In genomic region chr11:86807505-86807989, GRCm38 (mm10) we compare ENCODE assay signal across 8 mouse cellular contexts. TPM values are rescaled to one million over a fixed set of nuclear protein-coding genes. Genes with fewer than 3 reads are reported as not detected.
DNase-seq lines count a peak whose midpoint lies in the region; ATAC-seq and TF ChIP-seq lines count a peak whose summit lies in the region.

TSS of gene Dhx40 (minus strand) at chr11:86807746.

- peak within 1 kb of the TSS; percentile 82 for H3K27ac ChIP-seq in forebrain, embryonic 15.5 days (replicated peaks)

- peak; percentile 90; the same call in 1 of the 2 replicates for TF ChIP-seq POLR2A in lung, adult 2 months (IDR thresholded peaks at IDR 0.05; ENCODE audit: borderline replicate concordance, extremely low read depth, low read depth, low read length)

- no peaks in the 10 kb centered on the region for H3K9me3 ChIP-seq in forebrain, embryonic 15.5 days

- peak within 1 kb of the TSS; percentile 59 for H3K4me2 ChIP-seq in forebrain, embryonic 15.5 days (replicated peaks)

- 5% methylated on average over 40 of the region's 40 CpGs for WGBS in forebrain, embryonic 15.5 days
- WGBS in lung, adult 2 months: 5% methylated on average over 40 of the region's 40 CpGs

- H3K27me3 ChIP-seq in forebrain, embryonic 15.5 days: peaks cover 2% of the 10 kb centered on the region; the same call in 1 of the 2 replicates

- peak within 1 kb of the TSS; percentile 80 for H3K4me3 ChIP-seq in forebrain, embryonic 15.5 days
- peak within 1 kb of the TSS; percentile 89 for H3K4me3 ChIP-seq in lung, adult 2 months (replicated peaks; ENCODE audit: extremely low read depth, low read depth, low read length)

- no peak for TF ChIP-seq CTCF in lung, adult 2 months (IDR thresholded peaks at IDR 0.05; ENCODE audit: insufficient read depth, low read length)

- H3K4me1 ChIP-seq in forebrain, embryonic 15.5 days: peaks cover 13% of the 10 kb centered on the region
- H3K4me1 ChIP-seq in lung, adult 2 months (ENCODE audit: control insufficient read depth, insufficient read depth, low read length): peaks cover 2% of the 10 kb centered on the region; the same call in 1 of the 2 replicates

- peak; percentile 94 for DNase-seq in ES-CJ7 (ENCODE audit: low read depth, low spot score)
- peak; percentile 85 for DNase-seq in cerebellum, adult 11 months
- DNase-seq in heart, postnatal 25 days (ENCODE audit: low spot score): peak; percentile 85
- peak; percentile 90 to 96 for DNase-seq in layer of hippocampus, adult 18-20 months (ENCODE audit: low spot score in 2 of 2)
- DNase-seq in lung, adult 2 months: peak; percentile 88
- DNase-seq in thymus, adult 18-20 months: peak; percentile 76 to 84

- H3K9ac ChIP-seq in forebrain, embryonic 15.5 days (replicated peaks): peak within 1 kb of the TSS; percentile 52

- ATAC-seq in forebrain, embryonic 15.5 days (replicated peaks): peak; percentile 95
- ATAC-seq in neutrophil, adult 5-6 weeks (ENCODE audit: extremely low read depth, insufficient number of reproducible peaks, low FRiP score, poor library complexity, severe bottlenecking): peak; percentile 80

- H3K36me3 ChIP-seq in forebrain, embryonic 15.5 days: peaks cover 14% of the 10 kb centered on the region

- intact Hi-C loops in heart, postnatal 25 days (cut with DNase I): no loop called here

RNA-seq across cellular contexts. Expression of gene Dhx40, which starts in this region (rescaled TPM):
- polyA plus RNA-seq in forebrain, embryonic 15.5 days (2015; fragmentation: Nextera tagmentation; extraction: Ambion mirVana): 31.2 and 31.7 TPM in 2 replicates
- total RNA-seq in heart, postnatal 25 days (2021): 10 to 100 TPM; 17.8 to 18.0 TPM
- 10 to 100 TPM; 25.7 to 28.9 TPM for total RNA-seq in layer of hippocampus, adult 18-20 months (2021)
- polyA plus RNA-seq in lung, adult 2 months (2012; rRNA removed): 3.8 and 4.4 TPM in 2 replicates
- total RNA-seq in neutrophil, adult 5-6 weeks (2017): 131 and 133 TPM in 2 replicates

Comparison
In these comparisons a context has a peak if more than half of its experiments do, and no peak if none do; other contexts are left out.
1. Peak in every context shown above with its lines: DNase-seq, ATAC-seq, H3K4me3 ChIP-seq and H3K27ac ChIP-seq.